Mouse (Mus musculus): ENCODE data around the gene Nbr1. TPM values are rescaled to one million over a fixed set of nuclear protein-coding genes. Genes with fewer than 3 reads are reported as not detected.

Gene Nbr1
- polyA plus RNA-seq, 1 experiment from 2014 or later, result 32.3 TPM

DNA sequence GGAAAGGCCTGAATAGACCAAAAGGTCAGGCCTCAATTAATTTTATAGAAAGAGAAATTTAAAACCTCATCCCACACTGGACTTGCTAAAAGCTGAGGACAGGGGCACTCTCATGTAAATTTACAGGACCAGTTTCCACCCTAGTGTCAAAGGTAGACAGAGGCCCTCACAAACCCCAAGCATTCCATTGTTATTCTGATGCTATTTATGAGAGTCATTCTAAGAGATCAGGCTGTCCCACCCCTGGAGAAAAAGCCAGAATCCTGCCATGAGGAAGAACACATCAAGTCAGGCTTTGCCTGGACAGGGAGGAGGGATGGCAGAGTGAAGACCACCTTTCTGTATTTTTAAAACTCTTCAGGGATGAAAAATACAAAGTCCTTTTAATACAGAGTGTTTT lies 3.4 kb upstream of the Nbr1 start:
- DNase-seq (no peak), ATAC-seq (ENCODE audit: low read depth) (no peak)
- H3K36me3 ChIP-seq, result peaks cover 60% of the 10 kb centered on the region
- no peaks in the 10 kb centered on the region for H3K9me3 ChIP-seq (replicated peaks)
- H3K4me2 ChIP-seq, result no peak overlapping the region
- H3K27ac ChIP-seq, result no peak overlapping the region
- peaks cover 22% of the 10 kb centered on the region for H3K4me1 ChIP-seq (replicated peaks)
- no peak overlapping the region for H3K4me3 ChIP-seq (replicated peaks)
- H3K9ac ChIP-seq, result no peak overlapping the region
- no peaks in the 10 kb centered on the region for H3K27me3 ChIP-seq

DNA sequence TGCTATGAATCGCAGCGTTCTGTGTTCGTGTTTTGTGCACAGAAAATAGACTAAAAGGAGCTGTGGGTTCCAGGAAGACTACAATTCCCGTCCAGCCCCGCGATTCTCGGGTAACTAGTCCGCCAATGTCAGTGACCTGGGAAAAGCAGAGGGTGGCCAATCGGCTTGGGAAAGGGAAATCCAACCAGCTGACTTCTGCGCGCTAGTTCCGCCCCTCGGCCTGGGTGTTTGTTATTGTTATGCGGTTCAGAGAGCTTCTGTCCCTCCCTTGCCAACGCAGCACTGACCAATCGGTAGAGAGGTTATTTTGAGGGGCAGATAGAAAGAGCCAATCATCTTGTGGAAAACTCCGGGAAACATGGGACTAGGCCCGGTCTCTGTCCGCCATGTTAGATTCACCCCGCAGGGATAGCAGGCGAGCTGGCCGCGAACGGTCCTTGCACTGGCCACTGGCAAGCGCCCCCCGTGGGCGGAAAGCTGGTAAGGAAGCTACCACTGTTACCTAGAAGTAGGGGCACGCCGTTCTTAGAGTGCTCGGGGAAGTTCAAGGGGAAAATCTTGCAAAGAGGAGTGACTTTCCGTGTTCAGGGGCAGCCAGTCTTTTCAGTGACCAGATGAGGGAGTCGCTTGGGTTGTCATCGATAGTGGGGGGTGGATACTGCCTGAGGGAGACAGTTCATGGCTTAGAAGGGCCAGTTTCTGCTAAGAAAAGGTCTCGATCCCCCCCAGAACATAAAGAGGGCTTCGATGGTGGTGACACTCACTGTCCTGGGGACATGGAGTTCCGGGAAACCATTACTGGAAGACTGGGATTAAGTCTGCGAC lies 739 bp downstream of the Nbr1 start:
- WGBS (ENCODE audit: insufficient replicate concordance), result under 1% methylated on average over 37 of the region's 37 CpGs
- Histone ChIP-seq H3K36me3 (peaks cover 41% of the 10 kb centered on the region), H3K4me3 (replicated peaks) (peak overlapping the region; percentile 83), H3K9me3 (replicated peaks) (no peaks in the 10 kb centered on the region), H3K9ac (peak overlapping the region; percentile 89), H3K4me1 (replicated peaks) (peaks cover 35% of the 10 kb centered on the region), H3K4me2 (peak overlapping the region; percentile 84), H3K27me3 (no peaks in the 10 kb centered on the region), H3K27ac (peak overlapping the region; percentile 93)
- DNase-seq (peak; percentile 98), ATAC-seq (ENCODE audit: low read depth) (peak; percentile 94)

DNA sequence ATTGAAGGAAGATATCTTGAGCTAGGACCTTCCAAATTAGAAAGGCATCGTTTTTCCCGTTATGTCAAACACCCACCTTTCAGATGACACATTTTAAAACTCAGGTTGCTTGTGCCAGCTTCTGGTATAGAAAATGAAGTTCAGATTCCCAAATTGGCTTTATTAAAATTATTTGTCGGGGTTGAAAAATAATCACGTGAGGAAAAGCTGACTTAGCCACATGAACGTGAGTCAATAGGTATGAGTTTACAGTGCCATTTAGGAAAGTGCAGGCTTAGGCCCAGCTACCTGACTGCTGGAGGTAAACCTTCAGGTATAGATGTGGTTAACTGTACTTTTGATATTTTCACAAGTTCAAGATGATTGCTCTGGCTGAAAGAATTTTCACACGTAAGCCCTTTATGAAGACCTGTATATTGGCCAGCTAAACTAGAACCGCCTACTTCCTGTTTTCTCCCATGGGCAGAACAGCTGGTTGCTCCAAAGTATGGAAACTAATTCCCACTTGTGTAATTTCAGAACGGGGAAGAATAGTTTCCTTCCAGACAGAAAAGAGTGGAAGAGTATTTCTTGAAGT lies 1.5 kb downstream of the Nbr1 start:
- no peaks in the 10 kb centered on the region for H3K9me3 ChIP-seq (replicated peaks)
- 6% methylated on average over 8 of the region's 8 CpGs for WGBS (ENCODE audit: insufficient replicate concordance)

DNA sequence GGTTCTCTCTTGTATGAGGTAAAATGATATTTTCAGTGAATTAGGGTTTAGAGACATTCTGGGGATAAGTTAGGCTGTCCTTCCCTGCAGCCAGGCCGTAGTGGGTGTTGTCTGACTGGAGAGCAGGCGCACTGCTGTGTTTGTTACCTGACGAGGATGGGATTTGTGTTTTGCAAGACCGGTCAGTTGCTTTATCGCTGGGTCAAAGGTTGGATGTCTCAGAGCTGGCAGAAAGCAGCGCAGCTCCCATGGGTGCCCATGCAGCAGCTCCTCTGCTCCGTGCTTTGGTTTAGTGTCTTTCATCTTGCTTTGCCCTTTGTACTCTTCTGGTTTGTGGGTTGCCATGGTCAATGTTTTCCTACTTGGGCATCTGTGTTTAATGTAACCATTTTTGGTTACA lies 4.6 kb downstream of the Nbr1 start:
- Histone ChIP-seq H3K9ac (no peak overlapping the region), H3K9me3 (replicated peaks) (no peaks in the 10 kb centered on the region), H3K4me3 (replicated peaks) (no peak overlapping the region), H3K4me2 (peak overlapping the region; percentile 25; the same call in 1 of the 2 replicates), H3K27ac (peak overlapping the region; percentile 63; the same call in 1 of the 2 replicates), H3K27me3 (no peaks in the 10 kb centered on the region), H3K36me3 (peaks cover 55% of the 10 kb centered on the region), H3K4me1 (replicated peaks) (peaks cover 15% of the 10 kb centered on the region)
- no peak for DNase-seq
- ATAC-seq (ENCODE audit: low read depth), result no peak
- 84% methylated on average over 7 of the region's 7 CpGs for WGBS (ENCODE audit: insufficient replicate concordance)

More for the DNA sequence above, 1.5 kb downstream of the Nbr1 start:
- H3K4me2 ChIP-seq, result peak overlapping the region; percentile 84
- peaks cover 35% of the 10 kb centered on the region for H3K4me1 ChIP-seq (replicated peaks)
- ATAC-seq (ENCODE audit: low read depth), result no peak
- peaks cover 40% of the 10 kb centered on the region for H3K36me3 ChIP-seq
- DNase-seq, result no peak
- H3K9ac ChIP-seq, result peak overlapping the region; percentile 89
- no peaks in the 10 kb centered on the region for H3K27me3 ChIP-seq
- peak overlapping the region; percentile 93 for H3K27ac ChIP-seq
- H3K4me3 ChIP-seq (replicated peaks), result peak overlapping the region; percentile 83

DNA sequence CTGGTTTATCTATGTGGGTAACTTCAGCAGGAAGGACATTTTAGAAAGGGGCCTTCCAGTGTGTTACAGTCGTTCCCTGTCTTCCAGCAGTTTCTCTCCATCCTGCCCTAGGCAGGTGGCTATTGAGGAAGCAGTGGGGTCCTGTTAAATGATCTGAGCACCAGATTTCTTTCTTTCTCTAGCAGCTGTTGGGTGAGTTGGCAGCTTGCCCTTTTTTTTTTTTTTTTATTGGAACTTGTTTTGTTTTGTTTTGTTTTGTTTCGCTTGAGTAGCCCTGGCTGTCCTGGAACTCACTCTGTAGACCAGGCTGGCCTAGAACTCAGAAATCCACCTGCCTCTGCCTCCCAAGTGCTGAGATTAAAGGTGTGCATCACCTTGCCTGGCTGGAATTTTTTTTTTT lies 5.0 kb downstream of the Nbr1 start:
- WGBS (ENCODE audit: insufficient replicate concordance), result 80% methylated on average over 2 of the region's 2 CpGs
- H3K4me2 ChIP-seq, result peak overlapping the region; percentile 25; the same call in 1 of the 2 replicates

DNA sequence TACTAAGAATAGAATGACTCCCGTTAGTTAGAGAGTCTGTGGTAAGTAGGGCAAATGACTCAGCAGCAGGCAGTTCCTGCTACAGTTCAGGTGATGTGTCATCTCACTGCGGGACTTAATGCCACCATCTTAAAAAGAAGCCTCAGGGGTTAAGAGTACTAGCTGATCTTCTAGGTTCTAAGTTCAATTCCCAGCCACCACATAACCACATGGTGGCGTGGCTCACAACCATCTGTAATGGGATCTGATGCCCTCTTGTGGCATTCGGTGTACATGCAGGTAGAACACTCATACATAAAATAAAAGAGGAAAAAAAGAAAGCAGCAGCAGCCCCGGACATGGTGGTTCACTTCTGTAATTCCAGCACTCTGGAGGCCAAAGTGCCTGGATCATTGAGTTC lies 10.4 kb downstream of the Nbr1 start:
- no peak overlapping the region for H3K4me2 ChIP-seq
- peak; percentile 41; the same call in 1 of the 2 replicates for ATAC-seq (ENCODE audit: low read depth)
- H3K9ac ChIP-seq, result no peak overlapping the region
- peaks cover 86% of the 10 kb centered on the region for H3K36me3 ChIP-seq
- no peak overlapping the region for H3K4me3 ChIP-seq (replicated peaks)
- H3K27me3 ChIP-seq, result no peaks in the 10 kb centered on the region
- H3K9me3 ChIP-seq (replicated peaks), result no peaks in the 10 kb centered on the region
- no peaks in the 10 kb centered on the region for H3K4me1 ChIP-seq (replicated peaks)
- 17% methylated on average over 5 of the region's 5 CpGs for WGBS (ENCODE audit: insufficient replicate concordance)
- no peak overlapping the region for H3K27ac ChIP-seq
- DNase-seq, result peak; percentile 50

More for the DNA sequence above, 5.0 kb downstream of the Nbr1 start:
- Histone ChIP-seq H3K36me3 (peaks cover 56% of the 10 kb centered on the region), H3K9me3 (replicated peaks) (no peaks in the 10 kb centered on the region), H3K27ac (peak overlapping the region; percentile 63; the same call in 1 of the 2 replicates), H3K4me1 (replicated peaks) (peaks cover 15% of the 10 kb centered on the region), H3K9ac (no peak overlapping the region), H3K27me3 (no peaks in the 10 kb centered on the region), H3K4me3 (replicated peaks) (no peak overlapping the region)
- no peak for ATAC-seq (ENCODE audit: low read depth)
- DNase-seq, result no peak

DNA sequence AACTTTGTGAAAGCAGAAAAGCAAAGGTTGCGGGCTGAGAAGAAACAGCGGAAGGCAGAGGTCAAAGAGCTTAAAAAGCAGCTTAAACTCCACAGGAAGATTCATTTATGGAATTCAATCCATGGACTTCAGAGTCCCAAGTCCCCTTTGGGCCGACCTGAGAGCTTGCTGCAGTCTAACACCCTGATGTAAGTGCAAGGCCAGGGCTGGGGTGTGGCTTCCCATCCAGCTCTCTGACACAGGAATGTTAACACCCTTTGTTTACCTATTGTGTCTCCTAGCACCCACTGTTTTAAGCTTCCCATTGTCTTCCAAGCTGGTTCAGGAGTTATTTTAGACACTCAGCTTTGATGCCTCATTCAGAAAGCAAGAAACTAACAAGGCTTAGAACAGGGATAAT lies 16.5 kb downstream of the Nbr1 start:
- Histone ChIP-seq H3K4me3 (replicated peaks) (no peak overlapping the region), H3K9me3 (replicated peaks) (no peaks in the 10 kb centered on the region), H3K4me2 (no peak overlapping the region), H3K27me3 (no peaks in the 10 kb centered on the region), H3K27ac (no peak overlapping the region), H3K4me1 (replicated peaks) (no peaks in the 10 kb centered on the region), H3K36me3 (peaks cover 96% of the 10 kb centered on the region), H3K9ac (no peak overlapping the region)
- ATAC-seq (ENCODE audit: low read depth) (no peak), DNase-seq (no peak)
- 78% methylated on average over 3 of the region's 3 CpGs for WGBS (ENCODE audit: insufficient replicate concordance)

DNA sequence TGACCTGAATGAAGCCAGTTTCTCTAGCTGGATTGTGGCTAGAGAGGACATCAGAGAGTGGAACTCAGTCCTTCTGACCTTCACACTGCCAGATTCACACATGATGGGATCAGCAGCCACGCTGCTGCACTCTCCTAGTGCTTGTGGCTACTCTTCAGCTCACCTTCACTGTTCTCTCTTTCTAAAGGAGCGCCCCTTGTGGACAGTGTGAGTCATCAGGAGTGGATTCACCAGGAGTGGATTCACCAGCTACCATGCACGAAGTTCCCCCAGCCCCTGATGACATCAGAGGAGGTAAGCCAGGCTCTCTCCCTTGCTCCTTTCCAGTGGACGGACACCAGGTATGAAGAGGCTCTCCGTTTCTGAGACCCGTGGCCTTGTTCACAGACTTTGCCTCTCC lies 24.2 kb downstream of the Nbr1 start:
- 73% methylated on average over 6 of the region's 6 CpGs for WGBS (ENCODE audit: insufficient replicate concordance)

DNA sequence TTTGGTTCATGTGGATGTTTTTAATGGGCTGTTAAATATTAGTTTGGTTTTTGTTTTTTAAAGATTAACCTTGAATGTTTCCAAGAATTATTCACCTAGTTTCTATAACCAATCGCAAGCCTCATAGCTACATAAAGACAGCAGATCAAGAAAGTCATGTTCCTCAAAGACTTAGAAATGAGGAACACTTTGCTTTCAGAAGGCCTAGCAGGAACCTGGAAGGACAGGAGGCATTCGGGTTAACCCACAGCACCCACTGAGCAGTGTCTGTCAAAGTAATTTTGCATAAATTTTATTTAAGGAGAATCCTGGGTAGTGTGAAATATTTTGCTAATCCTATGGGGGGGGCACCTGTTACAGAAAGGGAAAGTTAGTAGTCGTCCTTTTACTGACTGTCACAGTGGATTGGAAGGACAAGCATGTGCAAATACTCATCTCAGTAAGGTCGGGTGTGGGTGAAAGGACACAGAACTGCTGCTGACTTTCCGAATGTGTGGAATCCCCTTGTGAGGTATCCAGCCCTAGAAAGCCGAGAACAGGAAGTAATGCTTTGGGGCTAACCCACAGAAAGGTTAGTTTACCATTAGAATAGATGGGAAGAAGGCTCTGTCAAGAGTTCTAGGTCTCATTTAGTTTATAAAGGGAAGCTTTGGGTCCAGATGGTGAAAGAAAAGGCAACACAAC lies 29.3 kb downstream of the Nbr1 start:
- Histone ChIP-seq H3K4me2 (peak overlapping the region; percentile 71), H3K4me1 (replicated peaks) (peaks cover 19% of the 10 kb centered on the region), H3K9me3 (replicated peaks) (no peaks in the 10 kb centered on the region), H3K9ac (no peak overlapping the region), H3K27me3 (no peaks in the 10 kb centered on the region), H3K36me3 (peaks cover 45% of the 10 kb centered on the region), H3K4me3 (replicated peaks) (no peak overlapping the region), H3K27ac (peak overlapping the region; percentile 4; the same call in 1 of the 2 replicates)
- WGBS (ENCODE audit: insufficient replicate concordance), result 58% methylated on average over 6 of the region's 6 CpGs
- ATAC-seq (ENCODE audit: low read depth), result no peak
- no peak for DNase-seq

More for the DNA sequence above, 24.2 kb downstream of the Nbr1 start:
- peaks cover under 1% of the 10 kb centered on the region for H3K4me1 ChIP-seq (replicated peaks)
- H3K4me3 ChIP-seq (replicated peaks), result no peak overlapping the region
- DNase-seq, result no peak
- H3K9ac ChIP-seq, result no peak overlapping the region
- ATAC-seq (ENCODE audit: low read depth), result no peak
- no peak overlapping the region for H3K27ac ChIP-seq
- no peak overlapping the region for H3K4me2 ChIP-seq
- no peaks in the 10 kb centered on the region for H3K9me3 ChIP-seq (replicated peaks)
- H3K36me3 ChIP-seq, result peaks cover 91% of the 10 kb centered on the region
- no peaks in the 10 kb centered on the region for H3K27me3 ChIP-seq

DNA sequence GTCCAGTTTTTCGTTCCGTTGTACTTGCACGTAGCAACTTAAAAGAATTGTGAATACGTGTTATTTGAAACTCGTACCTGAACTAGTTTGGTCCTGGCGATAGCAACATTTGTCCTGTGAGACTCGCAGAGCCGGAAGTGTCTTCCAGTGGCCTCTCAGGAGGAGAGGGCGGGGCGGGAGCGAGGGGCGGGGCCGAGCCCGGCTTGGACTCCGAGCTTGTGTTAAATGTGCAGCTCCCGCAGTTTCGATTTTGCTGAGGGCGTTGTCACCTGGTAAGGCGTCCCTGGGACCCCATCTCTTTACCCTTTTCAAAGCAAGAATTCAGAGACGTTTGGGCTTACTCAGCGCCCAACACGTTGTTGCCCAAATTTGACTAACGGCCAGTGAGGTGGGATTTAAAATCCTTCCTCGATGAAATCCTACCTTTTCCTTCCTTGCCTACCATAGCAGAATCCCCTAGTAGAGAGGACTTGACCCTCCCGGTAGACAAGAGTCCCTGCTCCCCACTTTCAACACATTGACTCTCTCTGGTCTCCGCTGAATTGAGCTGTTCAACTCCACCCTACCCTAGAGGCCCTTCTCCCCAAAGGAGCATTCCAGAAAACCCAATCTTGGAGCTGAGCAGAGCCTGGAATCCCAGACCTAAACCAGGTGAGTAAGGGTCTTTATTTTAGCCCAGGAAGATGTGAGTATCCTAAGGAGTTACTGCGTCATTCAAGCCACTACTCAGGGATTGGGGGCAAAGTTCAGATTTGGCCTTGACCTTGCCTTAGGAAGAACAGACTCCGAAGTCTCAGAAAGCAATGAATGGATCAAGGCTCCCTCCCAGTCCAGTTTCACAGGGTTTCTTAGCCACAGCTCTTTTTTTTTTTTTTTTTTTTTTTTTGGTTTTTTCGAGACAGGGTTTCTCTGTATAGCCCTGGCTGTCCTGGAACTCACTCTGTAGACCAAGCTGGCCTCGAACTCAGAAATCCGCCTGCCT lies 30.4 kb downstream of the Nbr1 start, which contains the start of gene Tmem106a:
TSS of gene Tmem106a (plus strand) at position 189 of the 982 bp plus-strand sequence.
- Histone ChIP-seq H3K27ac (peak within 1 kb of the TSS; percentile 53), H3K4me2 (peak within 1 kb of the TSS; percentile 71), H3K4me3 (replicated peaks) (peak within 1 kb of the TSS; percentile 62), H3K9me3 (replicated peaks) (no peaks in the 10 kb centered on the region), H3K4me1 (replicated peaks) (peaks cover 19% of the 10 kb centered on the region), H3K27me3 (no peaks in the 10 kb centered on the region), H3K9ac (peak within 1 kb of the TSS; percentile 72), H3K36me3 (peaks cover 38% of the 10 kb centered on the region)
- ATAC-seq (ENCODE audit: low read depth) (peak; percentile 88), DNase-seq (peak; percentile 70)
- WGBS (ENCODE audit: insufficient replicate concordance), result 14% methylated on average over 31 of the region's 31 CpGs

Measured in liver, embryonic 13.5 days (tissue).